Mouse (Mus musculus) limb, embryonic 11.5 days (tissue): ENCODE results near the gene Gm10337. TPM values are rescaled to one million over a fixed set of nuclear protein-coding genes. Genes with fewer than 3 reads are reported as not detected.
A peak's percentile ranks its signal among the peaks of the same experiment; 100 is the strongest.

Experiments used
- ATAC-seq: fragments of 200-750 bp; cut with Nextera tagmentation; 2 replicates; pipeline ENCODE4 v1.8.0; 2017; ENCODE audit warnings: low read depth; ENCODE audit not compliant: insufficient number of reproducible peaks, low FRiP score, low TSS enrichment
- DNase-seq: peaks from one replicate; pipeline ENCODE4 v3.0.0-alpha.2; 2015; ENCODE audit warnings: low spot score
- H3K27ac ChIP-seq: fragments of 300-500 bp; sonication (generic); replicated peaks from 2 replicates; pipeline ENCODE4 v1.5.1; 2014; ENCODE audit warnings: low read depth, mild to moderate bottlenecking, low read length
- H3K27me3 ChIP-seq: fragments of 300-500 bp; sonication (generic); 2 replicates; pipeline ENCODE4 v1.6.1; 2014; ENCODE audit warnings: mild to moderate bottlenecking, low read length, mixed read lengths; ENCODE audit not compliant: control insufficient read depth, insufficient read depth
- H3K36me3 ChIP-seq: fragments of 300-500 bp; sonication (generic); 2 replicates; pipeline ENCODE4 v1.6.1; 2014; ENCODE audit warnings: mild to moderate bottlenecking, low read length, moderate library complexity, mixed read lengths; ENCODE audit not compliant: control insufficient read depth, insufficient read depth
- H3K4me1 ChIP-seq: fragments of 300-500 bp; sonication (generic); 2 replicates; pipeline ENCODE4 v1.6.1; 2014; ENCODE audit warnings: low read length, mixed read lengths; ENCODE audit not compliant: control insufficient read depth, insufficient read depth
- H3K4me2 ChIP-seq: fragments of 300-500 bp; sonication (generic); 2 replicates; pipeline ENCODE4 v1.6.1; 2014; ENCODE audit warnings: low read depth, mild to moderate bottlenecking, moderate library complexity; ENCODE audit not compliant: severe bottlenecking
- H3K4me3 ChIP-seq: fragments of 300-500 bp; sonication (generic); 2 replicates; pipeline ENCODE4 v1.5.1; 2014; ENCODE audit warnings: low read depth, low read length
- H3K9ac ChIP-seq: fragments of 300-500 bp; sonication (generic); 2 replicates; pipeline ENCODE4 v1.6.1; 2014; ENCODE audit warnings: mild to moderate bottlenecking, low read length
- H3K9me3 ChIP-seq: fragments of 300-500 bp; sonication (generic); 2 replicates; pipeline ENCODE4 v1.6.1; 2016; ENCODE audit warnings: low read length; ENCODE audit not compliant: control insufficient read depth
- WGBS: fragments of 180-500 bp; shearing (Covaris S2); extraction: QIAGEN DNeasy Blood & Tissue Kit; methylation state at CpG from one replicate; pipeline ENCODE4 v1.1.7; 2014; 5-methylcytosine and 5-hydroxymethylcytosine counted together
- polyA plus RNA-seq: library from polyadenylated mRNA; unstranded; fragments of >200 nt; fragmentation: Nextera tagmentation; extraction: Ambion mirVana; gene quantifications from 2 replicates; pipeline ENCODE4 v1.2.1, GENCODE M21; 2014

Gene Gm10337
- polyA plus RNA-seq, 1 experiment from 2014 or later = not detected

DNA sequence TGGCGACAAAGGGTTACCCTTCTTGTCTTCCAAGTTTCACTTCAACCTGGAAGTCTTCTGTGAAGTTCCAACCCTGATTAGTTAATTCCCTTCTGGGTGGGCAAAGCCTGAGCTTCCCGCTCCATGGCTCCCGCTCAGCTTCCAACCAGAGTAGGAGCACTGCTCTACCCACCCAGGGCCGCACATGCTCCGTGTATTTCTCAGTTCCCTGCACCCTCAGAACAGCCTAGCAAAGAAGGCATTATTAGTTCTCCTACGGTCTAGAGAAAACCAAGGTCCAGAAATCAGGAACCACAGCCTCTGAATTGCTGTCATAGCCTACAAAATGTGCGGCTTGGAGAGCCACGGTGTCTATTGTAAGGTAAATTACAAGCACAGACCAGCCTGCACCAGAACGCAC is 6.6 kb downstream of the Gm10337 start:
- H3K27ac ChIP-seq = peak overlapping the region; percentile 24; the same call in 1 of the 2 replicates
- DNase-seq = no peak
- peak overlapping the region; percentile 92 for H3K4me2 ChIP-seq
- H3K9me3 ChIP-seq = no peaks in the 10 kb centered on the region
- H3K4me3 ChIP-seq = peak overlapping the region; percentile 60
- ATAC-seq = peak; percentile 18; the same call in 1 of the 2 replicates
- 7% methylated on average over 9 of the region's 9 CpGs for WGBS
- peak overlapping the region; percentile 60 for H3K9ac ChIP-seq
- no peaks in the 10 kb centered on the region for H3K36me3 ChIP-seq
- no peaks in the 10 kb centered on the region for H3K27me3 ChIP-seq
- peaks cover 28% of the 10 kb centered on the region for H3K4me1 ChIP-seq

- DNase-seq = peak; percentile 97
- peak overlapping the region; percentile 60 for H3K4me3 ChIP-seq
- peak overlapping the region; percentile 60 for H3K9ac ChIP-seq
- H3K4me2 ChIP-seq = peak overlapping the region; percentile 92
- H3K27ac ChIP-seq = peak overlapping the region; percentile 24; the same call in 1 of the 2 replicates
- no peaks in the 10 kb centered on the region for H3K9me3 ChIP-seq
- no peaks in the 10 kb centered on the region for H3K36me3 ChIP-seq
- ATAC-seq = peak; percentile 93
- H3K4me1 ChIP-seq = peaks cover 28% of the 10 kb centered on the region
- 3% methylated on average over 34 of the region's 34 CpGs for WGBS
- H3K27me3 ChIP-seq = no peaks in the 10 kb centered on the region
Observed at GRCm38 (mm10) chr15:102510590-102511284, 7.2 kb downstream of the Gm10337 start.

DNA sequence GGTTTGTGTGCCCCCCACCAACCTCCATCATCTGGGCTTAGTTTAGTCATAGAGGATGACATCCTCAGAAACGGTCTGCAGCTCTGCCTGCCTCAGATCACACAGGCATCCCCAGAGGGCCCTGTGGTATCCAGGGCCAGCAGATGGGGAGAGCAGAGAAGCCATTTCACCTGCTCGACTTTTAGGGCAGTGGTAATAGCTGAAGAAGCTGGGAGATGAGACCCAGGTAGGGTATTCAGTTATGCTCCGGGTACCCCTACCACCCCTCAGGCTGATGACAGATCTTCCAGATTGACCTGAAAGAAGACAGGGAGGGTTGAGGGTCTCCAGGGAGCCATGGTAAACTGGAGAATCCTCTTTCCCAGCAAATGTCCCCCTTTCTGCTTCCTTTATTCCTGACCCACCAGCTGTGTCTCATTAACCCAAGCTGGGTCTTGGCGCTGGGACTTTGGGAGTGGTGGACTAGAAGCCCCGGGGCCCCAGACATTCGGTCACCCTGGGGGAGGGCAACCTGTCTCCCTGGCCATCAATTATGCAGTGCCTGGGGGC is 7.8 kb downstream of the Gm10337 start:
- Histone ChIP-seq H3K4me3 (no peak overlapping the region), H3K27me3 (no peaks in the 10 kb centered on the region), H3K4me1 (peaks cover 28% of the 10 kb centered on the region), H3K4me2 (peak overlapping the region; percentile 92), H3K9me3 (no peaks in the 10 kb centered on the region), H3K27ac (no peak overlapping the region; the same call in 1 of the 2 replicates), H3K9ac (no peak overlapping the region), H3K36me3 (no peaks in the 10 kb centered on the region)
- ATAC-seq = no peak
- WGBS = 6% methylated on average over 6 of the region's 6 CpGs
- DNase-seq = peak; percentile 47

GRCm38 (mm10) chr15:102512010-102512409 is 8.5 kb downstream of the Gm10337 start:
- Histone ChIP-seq H3K4me1 (peaks cover 28% of the 10 kb centered on the region), H3K4me3 (no peak overlapping the region), H3K27me3 (no peaks in the 10 kb centered on the region), H3K4me2 (peak overlapping the region; percentile 92; the same call in 1 of the 2 replicates), H3K9ac (no peak overlapping the region; the same call in 1 of the 2 replicates), H3K9me3 (no peaks in the 10 kb centered on the region), H3K27ac (no peak overlapping the region; the same call in 1 of the 2 replicates), H3K36me3 (no peaks in the 10 kb centered on the region)
- no peak for DNase-seq
- WGBS = 23% methylated on average over 5 of the region's 5 CpGs
- ATAC-seq = no peak

GRCm38 (mm10) chr15:102512471-102512870 is 8.9 kb downstream of the Gm10337 start:
- no peak for ATAC-seq
- H3K9ac ChIP-seq = no peak overlapping the region; the same call in 1 of the 2 replicates

DNA sequence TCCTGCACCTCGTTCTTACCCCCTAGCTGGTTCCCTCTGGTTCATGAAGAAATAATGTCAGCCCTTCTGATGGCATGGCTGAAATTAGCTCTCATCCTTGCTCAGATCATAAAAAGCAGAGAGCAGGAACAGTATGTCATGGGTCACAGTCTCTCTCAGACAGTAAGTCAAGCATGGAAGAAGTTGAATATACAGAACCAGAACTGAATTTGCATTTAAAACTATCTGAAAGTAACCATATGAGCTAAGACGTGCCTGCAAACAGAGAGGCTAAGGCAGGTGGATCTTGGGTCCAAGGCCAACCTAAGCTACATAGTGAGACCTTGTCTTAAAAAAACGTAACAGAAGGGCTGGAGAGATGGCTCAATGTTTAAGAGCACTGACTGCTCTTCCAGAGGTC is 9.5 kb downstream of the Gm10337 start:
- 70% methylated on average over 3 of the region's 3 CpGs for WGBS
- H3K4me2 ChIP-seq = no peak overlapping the region
- H3K27me3 ChIP-seq = no peaks in the 10 kb centered on the region
- H3K9ac ChIP-seq = no peak overlapping the region
- no peaks in the 10 kb centered on the region for H3K36me3 ChIP-seq
- no peak for ATAC-seq
- H3K9me3 ChIP-seq = no peaks in the 10 kb centered on the region
- no peak overlapping the region for H3K27ac ChIP-seq
- peaks cover 28% of the 10 kb centered on the region for H3K4me1 ChIP-seq
- DNase-seq = no peak
- H3K4me3 ChIP-seq = no peak overlapping the region

More at GRCm38 (mm10) chr15:102512471-102512870, 8.9 kb downstream of the Gm10337 start:
- DNase-seq = no peak
- Histone ChIP-seq H3K9me3 (no peaks in the 10 kb centered on the region), H3K36me3 (no peaks in the 10 kb centered on the region), H3K27ac (no peak overlapping the region), H3K4me2 (no peak overlapping the region), H3K27me3 (no peaks in the 10 kb centered on the region), H3K4me1 (peaks cover 28% of the 10 kb centered on the region), H3K4me3 (no peak overlapping the region)

- DNase-seq = no peak
- Histone ChIP-seq H3K9me3 (no peaks in the 10 kb centered on the region), H3K27me3 (no peaks in the 10 kb centered on the region), H3K36me3 (no peaks in the 10 kb centered on the region), H3K27ac (no peak overlapping the region), H3K9ac (no peak overlapping the region), H3K4me2 (no peak overlapping the region; the same call in 1 of the 2 replicates), H3K4me3 (0 out of 2 replicates have a peak overlapping the region, but pooled peaks have one; percentile 66), H3K4me1 (peaks cover 25% of the 10 kb centered on the region)
- WGBS = 91% methylated on average over 2 of the region's 2 CpGs
- no peak for ATAC-seq
Observed at GRCm38 (mm10) chr15:102515261-102515660, 11.7 kb downstream of the Gm10337 start.

- Histone ChIP-seq H3K36me3 (no peaks in the 10 kb centered on the region; the same call in 1 of the 2 replicates), H3K9me3 (no peaks in the 10 kb centered on the region), H3K4me3 (peak overlapping the region; percentile 66), H3K4me1 (peaks cover 21% of the 10 kb centered on the region), H3K27ac (no peak overlapping the region), H3K27me3 (no peaks in the 10 kb centered on the region), H3K9ac (no peak overlapping the region; the same call in 1 of the 2 replicates), H3K4me2 (peak overlapping the region; percentile 53)
- no peak for DNase-seq
- WGBS = 49% methylated on average over 4 of the region's 4 CpGs
- no peak for ATAC-seq
Observed at GRCm38 (mm10) chr15:102515791-102516190, 12.3 kb downstream of the Gm10337 start.
